Mouse (Mus musculus): Measurements from ENCODE around the gene Clint1. TPM values are rescaled to one million over a fixed set of nuclear protein-coding genes. Genes with fewer than 3 reads are reported as not detected.

The Clint1 gene
- polyA plus RNA-seq, 1 experiment from 2014 or later, result 81.8 TPM

DNA sequence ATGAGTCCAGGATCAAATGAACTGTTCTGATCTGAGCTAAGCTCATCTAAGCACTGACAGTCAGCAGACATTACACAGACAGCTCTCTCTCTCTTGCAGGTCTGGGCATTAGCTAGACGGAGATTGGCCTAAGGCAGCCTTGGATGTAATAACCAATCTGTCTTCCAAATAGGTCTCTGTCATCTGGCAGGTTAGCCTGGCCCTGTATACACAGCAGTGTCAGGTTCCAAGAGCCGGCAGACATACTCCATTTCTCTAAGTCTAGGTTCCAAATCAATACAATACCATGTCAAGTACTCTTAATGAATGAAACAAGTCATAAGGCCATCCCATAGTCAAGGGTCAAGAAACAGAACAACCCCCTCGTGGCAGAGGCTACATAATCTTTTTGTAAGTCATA is 33.9 kb upstream of the Clint1 start:
- Histone ChIP-seq H3K9me3 (no peaks in the 10 kb centered on the region), H3K4me1 (no peaks in the 10 kb centered on the region; the same call in 1 of the 2 replicates), H3K4me2 (no peak overlapping the region), H3K36me3 (no peaks in the 10 kb centered on the region), H3K9ac (no peak overlapping the region), H3K4me3 (no peak overlapping the region), H3K27ac (no peak overlapping the region), H3K27me3 (no peaks in the 10 kb centered on the region)
- ATAC-seq (ENCODE audit: insufficient number of reproducible peaks, insufficient read depth, low FRiP score, low TSS enrichment, low read depth), result no peak
- WGBS, result 19% methylated on average over 3 of the region's 3 CpGs

GRCm38 (mm10) chr11:45820930-45821329 is 30.9 kb upstream of the Clint1 start:
- 89% methylated on average over 6 of the region's 6 CpGs for WGBS
- Histone ChIP-seq H3K4me2 (no peak overlapping the region), H3K36me3 (no peaks in the 10 kb centered on the region), H3K4me3 (no peak overlapping the region), H3K27me3 (no peaks in the 10 kb centered on the region), H3K4me1 (no peaks in the 10 kb centered on the region), H3K27ac (no peak overlapping the region), H3K9ac (no peak overlapping the region), H3K9me3 (no peaks in the 10 kb centered on the region)
- ATAC-seq (ENCODE audit: insufficient number of reproducible peaks, insufficient read depth, low FRiP score, low TSS enrichment, low read depth), result no peak

- Histone ChIP-seq H3K9me3 (no peaks in the 10 kb centered on the region), H3K27ac (peak overlapping the region; percentile 71), H3K27me3 (no peaks in the 10 kb centered on the region), H3K36me3 (no peaks in the 10 kb centered on the region), H3K9ac (no peak overlapping the region), H3K4me2 (no peak overlapping the region), H3K4me1 (peaks cover 21% of the 10 kb centered on the region), H3K4me3 (no peak overlapping the region)
- ATAC-seq (ENCODE audit: insufficient number of reproducible peaks, insufficient read depth, low FRiP score, low TSS enrichment, low read depth), result no peak
Observed at GRCm38 (mm10) chr11:45830112-45830511, 21.7 kb upstream of the Clint1 start.

DNA sequence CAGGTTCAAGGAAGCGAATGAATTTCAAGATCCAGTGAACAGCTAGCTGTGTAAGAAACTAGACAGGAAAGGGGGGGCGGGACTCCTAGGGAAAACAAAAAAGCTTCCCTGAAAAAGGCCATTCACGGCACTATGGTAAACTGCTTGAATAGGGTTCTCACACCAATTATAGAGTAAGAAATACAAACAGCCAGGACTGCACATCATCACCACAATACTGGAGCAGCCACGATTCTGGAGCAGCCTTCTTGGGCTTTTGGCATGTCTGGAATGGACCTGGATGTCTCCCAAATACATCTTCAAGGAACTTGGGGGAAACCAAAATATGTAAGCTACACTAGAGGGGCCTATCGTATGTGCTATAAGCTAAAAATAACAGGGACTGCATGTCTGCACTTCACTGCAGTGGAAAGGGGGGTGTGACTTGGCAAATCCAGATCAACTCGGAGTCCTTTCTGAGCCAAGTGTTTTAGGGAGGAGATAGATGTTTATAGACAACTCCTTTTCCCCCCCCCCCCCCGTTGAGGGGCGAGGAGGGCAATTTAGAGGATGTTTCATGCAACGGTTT is 21.0 kb upstream of the Clint1 start:
- ATAC-seq (ENCODE audit: insufficient number of reproducible peaks, insufficient read depth, low FRiP score, low TSS enrichment, low read depth), result no peak

DNA sequence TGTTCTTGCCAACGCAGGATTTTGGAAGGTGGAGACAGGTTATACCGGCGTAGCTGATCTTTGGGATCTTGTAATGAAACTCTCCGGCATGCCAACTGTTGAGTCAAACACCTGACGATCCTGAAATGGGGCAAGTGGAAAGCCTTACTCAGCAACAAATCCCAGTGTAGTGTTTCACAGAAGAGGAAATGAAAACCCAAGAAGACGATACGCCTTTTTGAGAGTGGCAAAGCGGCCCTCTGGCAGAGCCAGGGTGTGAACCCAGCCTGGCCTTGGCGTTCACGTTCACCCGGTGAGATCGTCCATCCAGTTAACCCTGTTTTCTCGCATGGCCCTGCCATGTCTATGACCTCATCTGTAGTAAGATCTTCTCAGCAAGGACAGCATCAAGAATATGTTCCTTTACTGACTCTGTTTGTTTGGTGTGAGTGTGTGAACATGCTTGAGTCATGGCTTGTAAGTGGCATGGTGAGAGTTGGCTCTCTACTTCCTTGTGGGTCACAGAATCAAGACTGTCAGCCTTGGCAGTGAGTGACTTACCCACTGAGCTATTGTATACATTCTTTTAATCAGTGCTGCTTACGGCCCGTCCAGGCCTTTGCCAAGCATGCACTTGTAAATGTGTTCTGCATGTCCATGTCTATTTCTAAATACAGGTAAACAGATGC is 20.2 kb upstream of the Clint1 start:
- no peaks in the 10 kb centered on the region for H3K36me3 ChIP-seq
- H3K27me3 ChIP-seq, result no peaks in the 10 kb centered on the region
- no peak overlapping the region for H3K4me2 ChIP-seq
- H3K4me1 ChIP-seq, result peaks cover 21% of the 10 kb centered on the region
- H3K9me3 ChIP-seq, result no peaks in the 10 kb centered on the region
- H3K9ac ChIP-seq, result no peak overlapping the region
- ATAC-seq (ENCODE audit: insufficient number of reproducible peaks, insufficient read depth, low FRiP score, low TSS enrichment, low read depth), result no peak
- WGBS, result 76% methylated on average over 15 of the region's 15 CpGs
- no peak overlapping the region for H3K4me3 ChIP-seq
- H3K27ac ChIP-seq, result peak overlapping the region; percentile 71

More for the DNA sequence above, 21.0 kb upstream of the Clint1 start:
- H3K4me1 ChIP-seq, result peaks cover 21% of the 10 kb centered on the region
- H3K9me3 ChIP-seq, result no peaks in the 10 kb centered on the region
- H3K9ac ChIP-seq, result no peak overlapping the region
- H3K4me2 ChIP-seq, result no peak overlapping the region
- H3K27me3 ChIP-seq, result no peaks in the 10 kb centered on the region
- H3K27ac ChIP-seq, result peak overlapping the region; percentile 71
- WGBS, result 37% methylated on average over 9 of the region's 9 CpGs
- no peaks in the 10 kb centered on the region for H3K36me3 ChIP-seq
- H3K4me3 ChIP-seq, result no peak overlapping the region

DNA sequence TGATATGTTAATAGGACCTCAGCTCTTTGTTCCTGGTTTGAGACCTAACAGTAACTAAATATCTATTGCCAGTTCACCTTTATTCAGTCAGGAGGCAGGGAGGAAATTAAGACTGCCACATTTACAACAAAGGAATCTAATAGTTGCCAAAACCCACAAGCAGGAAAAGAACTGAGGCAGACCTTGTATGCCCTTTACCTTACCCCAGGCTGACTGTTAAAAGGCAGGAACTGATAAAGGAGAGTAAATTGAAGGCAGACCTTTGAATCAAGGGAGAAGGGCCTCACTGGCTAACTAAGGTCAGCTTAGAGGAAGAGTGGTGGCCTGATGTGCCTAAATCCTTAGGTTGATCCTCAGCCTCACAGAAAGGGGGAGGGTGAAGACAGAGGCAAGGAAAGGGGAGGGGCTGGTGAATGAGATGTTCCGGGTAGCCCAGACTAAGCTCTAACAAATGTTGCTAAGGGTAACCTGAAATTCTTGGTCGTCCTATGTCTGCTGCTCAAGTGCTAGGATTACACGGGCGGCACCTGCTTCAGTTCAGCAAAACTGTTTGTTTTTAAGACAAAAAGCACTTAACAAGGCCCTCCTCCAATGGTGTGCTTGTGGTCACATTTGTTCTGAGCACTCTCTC is 16.1 kb upstream of the Clint1 start:
- Histone ChIP-seq H3K36me3 (no peaks in the 10 kb centered on the region), H3K4me1 (peaks cover 14% of the 10 kb centered on the region), H3K4me2 (no peak overlapping the region), H3K27me3 (no peaks in the 10 kb centered on the region), H3K9ac (no peak overlapping the region), H3K9me3 (no peaks in the 10 kb centered on the region), H3K4me3 (no peak overlapping the region), H3K27ac (no peak overlapping the region)
- WGBS, result 10% methylated on average over 4 of the region's 4 CpGs
- no peak for ATAC-seq (ENCODE audit: insufficient number of reproducible peaks, insufficient read depth, low FRiP score, low TSS enrichment, low read depth)

DNA sequence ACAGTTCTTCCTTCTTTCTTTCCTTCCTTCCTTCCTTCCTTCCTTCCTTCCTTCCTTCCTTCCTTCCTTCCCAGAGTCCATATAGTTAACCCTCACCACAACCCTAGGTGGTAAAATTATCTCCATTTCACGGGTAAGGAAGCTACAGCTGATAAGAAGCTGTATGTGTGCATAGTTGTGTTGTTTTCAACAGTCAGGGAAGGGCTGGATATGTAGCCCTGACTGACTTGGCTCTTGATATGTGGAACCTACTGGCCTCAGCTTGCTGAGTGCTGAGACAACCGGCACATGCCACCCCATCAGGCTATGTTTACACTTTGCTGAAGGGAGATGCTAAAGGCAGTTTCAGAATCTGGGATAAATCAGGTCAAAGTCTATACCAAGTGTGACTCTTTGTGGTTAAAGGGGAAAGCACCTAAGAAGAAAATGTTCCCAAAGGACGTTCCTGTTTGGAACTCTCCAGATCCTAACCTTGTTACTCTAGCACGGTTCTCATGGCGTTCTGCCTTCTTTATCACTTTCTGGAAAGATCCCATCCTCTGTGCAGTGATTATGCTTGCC is 14.5 kb upstream of the Clint1 start:
- no peak overlapping the region for H3K27ac ChIP-seq
- H3K9ac ChIP-seq, result no peak overlapping the region
- H3K4me3 ChIP-seq, result no peak overlapping the region
- H3K4me1 ChIP-seq, result no peaks in the 10 kb centered on the region
- ATAC-seq (ENCODE audit: insufficient number of reproducible peaks, insufficient read depth, low FRiP score, low TSS enrichment, low read depth), result no peak
- H3K27me3 ChIP-seq, result no peaks in the 10 kb centered on the region
- H3K36me3 ChIP-seq, result no peaks in the 10 kb centered on the region
- H3K4me2 ChIP-seq, result no peak overlapping the region
- H3K9me3 ChIP-seq, result no peaks in the 10 kb centered on the region
- 82% methylated on average over 5 of the region's 5 CpGs for WGBS

DNA sequence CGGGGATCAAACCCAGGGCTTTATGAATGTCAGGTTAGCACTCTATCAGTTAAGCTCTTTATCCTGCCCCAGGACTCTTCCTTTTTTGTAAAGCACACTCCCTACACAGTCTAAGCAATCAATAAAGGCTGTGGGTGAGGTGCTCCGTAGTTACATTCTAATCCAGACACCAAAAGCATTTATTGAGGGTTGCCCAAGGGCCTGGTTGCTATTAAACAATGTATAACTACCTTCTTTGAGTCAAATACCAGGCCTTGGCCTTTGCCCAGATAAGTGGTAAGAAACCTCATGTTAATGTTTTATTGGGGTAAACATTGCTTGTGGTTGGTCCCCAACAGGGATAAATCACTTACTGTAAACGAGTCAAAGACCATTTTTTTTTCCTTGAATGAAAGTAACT is 13.4 kb upstream of the Clint1 start:
- Histone ChIP-seq H3K27me3 (no peaks in the 10 kb centered on the region), H3K4me1 (no peaks in the 10 kb centered on the region), H3K27ac (no peak overlapping the region), H3K9ac (no peak overlapping the region), H3K4me3 (no peak overlapping the region), H3K36me3 (no peaks in the 10 kb centered on the region), H3K4me2 (no peak overlapping the region), H3K9me3 (no peaks in the 10 kb centered on the region)
- WGBS, result 67% methylated on average over 3 of the region's 3 CpGs
- ATAC-seq (ENCODE audit: insufficient number of reproducible peaks, insufficient read depth, low FRiP score, low TSS enrichment, low read depth), result no peak

GRCm38 (mm10) chr11:45840332-45840731 is 11.5 kb upstream of the Clint1 start:
- H3K4me3 ChIP-seq, result no peak overlapping the region
- WGBS, result 83% methylated on average over 3 of the region's 3 CpGs
- no peaks in the 10 kb centered on the region for H3K9me3 ChIP-seq
- no peak for ATAC-seq (ENCODE audit: insufficient number of reproducible peaks, insufficient read depth, low FRiP score, low TSS enrichment, low read depth)
- H3K4me1 ChIP-seq, result no peaks in the 10 kb centered on the region
- H3K36me3 ChIP-seq, result no peaks in the 10 kb centered on the region
- H3K27me3 ChIP-seq, result no peaks in the 10 kb centered on the region
- no peak overlapping the region for H3K27ac ChIP-seq
- H3K4me2 ChIP-seq, result no peak overlapping the region
- no peak overlapping the region for H3K9ac ChIP-seq

DNA sequence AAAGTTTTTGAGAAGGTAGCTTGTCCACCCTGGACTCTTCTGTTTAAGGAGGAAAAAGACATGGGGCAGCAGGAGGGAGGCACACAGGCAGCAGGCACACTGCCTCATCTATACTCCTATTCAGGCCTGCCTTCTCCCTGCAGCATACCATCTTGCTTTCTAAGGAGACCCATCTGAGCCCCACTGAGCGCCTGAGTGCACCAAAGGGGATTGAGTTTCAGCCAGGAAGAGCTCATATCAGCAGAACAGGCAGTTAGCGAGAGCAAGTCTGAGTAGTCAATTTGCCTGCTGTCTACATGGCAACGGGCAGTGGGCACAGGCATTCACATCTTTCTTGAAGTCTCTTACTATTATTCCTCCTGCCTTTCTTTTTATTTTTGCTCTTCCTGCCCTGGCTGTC is 5.8 kb upstream of the Clint1 start:
- ATAC-seq (ENCODE audit: insufficient number of reproducible peaks, insufficient read depth, low FRiP score, low TSS enrichment, low read depth), result no peak
- Histone ChIP-seq H3K4me3 (no peak overlapping the region), H3K4me2 (no peak overlapping the region), H3K9ac (no peak overlapping the region), H3K36me3 (no peaks in the 10 kb centered on the region), H3K9me3 (no peaks in the 10 kb centered on the region), H3K27ac (no peak overlapping the region), H3K4me1 (0 out of 2 replicates have a peak, but pooled peaks cover 6% of the 10 kb centered on the region), H3K27me3 (no peaks in the 10 kb centered on the region)
- WGBS, result 32% methylated on average over 3 of the region's 3 CpGs

- no peak for ATAC-seq (ENCODE audit: insufficient number of reproducible peaks, insufficient read depth, low FRiP score, low TSS enrichment, low read depth)
- Histone ChIP-seq H3K36me3 (no peaks in the 10 kb centered on the region), H3K4me2 (no peak overlapping the region), H3K4me1 (0 out of 2 replicates have a peak, but pooled peaks cover 6% of the 10 kb centered on the region), H3K9me3 (no peaks in the 10 kb centered on the region), H3K9ac (no peak overlapping the region), H3K4me3 (no peak overlapping the region), H3K27ac (no peak overlapping the region), H3K27me3 (no peaks in the 10 kb centered on the region)
- 42% methylated on average over 7 of the region's 7 CpGs for WGBS
Observed at GRCm38 (mm10) chr11:45847548-45847947, 4.3 kb upstream of the Clint1 start.

DNA sequence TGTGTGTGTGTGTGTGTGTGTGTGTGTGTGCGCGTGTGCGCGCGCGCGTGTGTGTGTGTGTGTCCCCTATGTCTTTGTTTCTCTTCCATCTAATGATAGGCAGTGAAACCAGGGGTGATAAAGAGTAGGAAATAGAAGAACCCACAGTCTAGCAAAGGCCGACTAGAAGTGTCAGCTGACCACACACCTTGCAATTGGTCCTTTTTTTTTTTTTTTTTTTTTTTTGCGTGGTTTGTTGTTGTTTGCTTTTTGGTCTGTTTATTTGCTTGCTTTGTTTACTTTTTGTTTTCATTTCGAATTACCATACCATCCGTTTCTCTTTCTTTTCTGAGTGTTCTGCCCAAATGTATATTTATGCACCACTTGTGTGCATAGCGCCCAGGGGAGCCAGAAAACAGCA is 3.6 kb upstream of the Clint1 start:
- ATAC-seq (ENCODE audit: insufficient number of reproducible peaks, insufficient read depth, low FRiP score, low TSS enrichment, low read depth), result no peak
- H3K4me2 ChIP-seq, result no peak overlapping the region
- WGBS, result 89% methylated on average over 12 of the region's 12 CpGs
- H3K9ac ChIP-seq, result no peak overlapping the region
- H3K27ac ChIP-seq, result no peak overlapping the region
- no peaks in the 10 kb centered on the region for H3K36me3 ChIP-seq
- H3K4me1 ChIP-seq, result peaks cover 10% of the 10 kb centered on the region
- no peaks in the 10 kb centered on the region for H3K9me3 ChIP-seq
- no peaks in the 10 kb centered on the region for H3K27me3 ChIP-seq
- H3K4me3 ChIP-seq, result no peak overlapping the region
